Mouse (Mus musculus) frontal cortex, adult (tissue): ENCODE data around the gene Olfr1012.
"Not testable (repeated sequence)": the region's sequence is repeated elsewhere in the genome, so short reads cannot be mapped to it uniquely, and the experiment has no call there.

Experiments
- ATAC-seq: cut with Nextera tagmentation; 2 replicates; pipeline ENCODE4 v1.9.2; 2017; ENCODE audit warnings: mild to moderate bottlenecking, moderate library complexity, mixed read lengths; ENCODE audit not compliant: low TSS enrichment

Olfr1012 gene

DNA sequence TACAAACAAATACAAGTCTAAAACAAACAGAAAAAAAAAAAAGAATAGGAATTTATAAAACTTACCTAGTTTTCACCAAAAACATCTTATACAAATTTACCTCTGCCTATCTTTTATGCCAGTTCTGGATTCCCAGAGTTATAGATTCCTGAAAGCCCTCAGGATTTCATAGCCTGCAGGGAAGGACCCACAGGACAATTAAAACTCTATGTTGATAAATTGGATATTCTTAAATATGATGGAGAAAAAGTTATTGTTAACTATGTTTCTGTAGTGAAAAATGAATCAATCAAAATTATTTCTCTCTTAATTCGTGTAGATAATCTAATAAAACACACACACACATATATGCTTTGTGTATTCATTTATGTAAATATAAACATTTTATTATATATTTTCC, at the start of gene Olfr1012:
Gene Olfr1012 (minus strand): TSS at position 101 of the 400 bp plus-strand sequence.
- ATAC-seq = no peak

DNA sequence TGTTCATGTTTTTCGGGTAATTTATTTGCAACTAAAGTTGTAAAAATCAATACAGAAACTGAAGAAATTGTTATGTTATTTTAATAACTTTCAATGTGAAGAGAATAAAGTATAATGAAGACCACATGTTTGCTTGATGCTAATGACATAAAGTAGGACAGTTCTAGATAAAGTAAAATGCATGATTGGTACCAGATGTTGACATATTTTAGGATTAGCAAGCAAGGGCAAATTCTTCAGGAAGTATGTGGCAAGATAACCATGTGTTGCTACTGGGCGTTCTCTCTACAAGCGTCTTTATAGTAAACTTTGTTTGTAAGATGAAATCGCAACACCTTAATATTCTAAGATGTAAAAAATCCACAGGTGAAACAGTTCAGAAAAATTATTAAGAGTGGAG, 41.9 kb upstream of the Olfr1012 start:
- ATAC-seq = no peak

- no peak for ATAC-seq
Measured at GRCm38 (mm10) chr2:85802444-85802843, 39.9 kb upstream of the Olfr1012 start, which contains the start of gene Olfr1016. Olfr1016 (minus strand) TSS chr2:85802544.

DNA sequence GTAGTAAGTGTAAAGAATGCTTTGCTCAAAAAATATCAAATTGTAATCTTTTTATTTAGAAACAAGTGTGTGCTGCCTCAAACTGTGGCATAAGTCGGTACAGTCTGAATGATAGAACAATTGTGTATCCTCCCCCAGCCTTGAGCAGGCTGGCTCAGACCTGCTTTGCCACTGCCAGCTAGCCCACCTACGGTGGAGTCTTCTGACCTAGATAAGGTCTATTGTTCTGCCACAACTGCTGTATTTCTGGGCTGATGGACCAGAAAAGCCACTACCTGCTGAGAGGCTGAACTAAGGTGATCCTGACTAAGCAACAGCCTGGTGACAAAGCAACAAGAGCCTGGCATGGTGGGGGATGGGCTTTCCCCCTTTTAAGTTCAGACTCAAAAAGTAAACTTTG, 29.8 kb upstream of the Olfr1012 start:
- no peak for ATAC-seq

GRCm38 (mm10) chr2:85781717-85782116, 19.2 kb upstream of the Olfr1012 start, which contains the start of gene Olfr1015:
Olfr1015 (plus strand) TSS chr2:85782017.
- no peak for ATAC-seq

DNA sequence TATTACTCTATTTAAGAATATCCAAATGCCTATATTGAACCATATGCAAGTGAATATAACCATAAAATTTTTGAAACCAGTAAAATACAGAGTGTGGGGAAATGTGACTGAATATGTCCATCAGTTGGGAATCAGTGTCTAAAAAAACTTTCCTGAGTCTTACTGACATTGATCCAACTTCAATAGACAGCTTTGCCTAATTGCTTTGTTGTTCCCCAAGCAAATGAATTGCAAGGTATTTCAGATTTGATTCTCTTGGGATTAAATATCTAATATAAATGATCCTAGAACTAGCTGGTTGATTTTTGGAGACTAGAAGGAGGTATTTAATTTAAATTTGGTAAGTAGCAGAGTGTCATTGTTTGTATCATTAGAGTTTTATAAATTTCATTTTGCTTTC, 9.8 kb upstream of the Olfr1012 start, which contains the start of gene Olfr1014:
Gene Olfr1014 (plus strand): TSS at position 301 of the 400 bp plus-strand sequence.
- ATAC-seq = no peak

- no peak for ATAC-seq
Measured at GRCm38 (mm10) chr2:85766798-85767197, 4.2 kb upstream of the Olfr1012 start, which contains the start of gene Olfr1013. Olfr1013 (plus strand) TSS chr2:85767098.

GRCm38 (mm10) chr2:85753822-85754221, 8.7 kb downstream of the Olfr1012 start:
- no peak for ATAC-seq

- ATAC-seq = peak; percentile 50; the same call in 1 of the 2 replicates
Measured at GRCm38 (mm10) chr2:85725793-85726192, 36.8 kb downstream of the Olfr1012 start.

DNA sequence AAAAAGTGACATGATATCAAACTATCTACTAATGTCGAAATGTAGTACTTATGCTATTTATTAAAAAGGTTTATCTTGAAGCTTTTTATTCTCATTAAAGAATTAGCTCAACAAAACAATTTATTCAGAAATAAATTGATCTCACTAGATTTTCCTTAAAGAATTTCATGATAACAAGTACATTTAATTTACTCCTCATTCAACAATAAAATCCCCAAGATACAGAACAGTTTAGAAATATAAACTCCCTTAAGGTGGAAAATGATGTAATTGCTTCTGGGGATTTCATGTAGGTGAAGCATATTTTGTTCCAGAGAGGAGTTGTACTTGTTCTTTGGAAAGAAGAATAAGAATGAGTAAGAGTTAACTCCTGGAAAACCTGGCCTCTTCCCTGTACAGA, 47.4 kb downstream of the Olfr1012 start, which contains the start of gene Olfr1009:
Gene Olfr1009 (plus strand): TSS at position 301 of the 400 bp plus-strand sequence.
- ATAC-seq = no peak

DNA sequence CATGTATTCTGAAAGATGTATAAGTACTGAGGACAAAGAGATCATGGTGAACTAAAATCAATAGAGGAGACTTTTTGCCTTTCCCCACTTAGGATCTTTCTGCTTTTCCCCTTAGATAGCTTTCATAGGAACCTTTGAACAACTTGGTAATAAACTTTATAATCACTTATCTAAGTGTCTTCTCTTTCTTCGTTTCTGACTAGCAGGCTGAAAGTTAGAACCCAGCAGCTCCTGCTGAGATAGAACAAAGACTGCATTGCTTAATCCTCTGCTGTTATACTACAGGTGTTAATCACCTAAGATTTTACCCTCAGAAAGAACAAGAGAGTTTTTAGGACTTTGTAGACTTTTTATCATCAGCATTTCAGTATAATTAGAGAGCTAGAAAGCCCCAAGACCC, 51.4 kb downstream of the Olfr1012 start:
- ATAC-seq = no peak

GRCm38 (mm10) chr2:85710680-85711079, 51.9 kb downstream of the Olfr1012 start:
- not testable (repeated sequence) for ATAC-seq
